Mouse (Mus musculus) hindbrain, postnatal 0 days (tissue): ENCODE data around the gene Kif24. TPM values are rescaled to one million over a fixed set of nuclear protein-coding genes. Genes with fewer than 3 reads are reported as not detected.

ENCODE experiments used
- ATAC-seq: fragments of 200-750 bp; cut with Nextera tagmentation; 2 replicates; pipeline ENCODE4 v1.8.0; 2017; ENCODE audit warnings: mild to moderate bottlenecking, moderate TSS enrichment, moderate library complexity
- DNase-seq: peaks from one replicate; pipeline ENCODE4 v3.0.0-alpha.2; 2015; ENCODE audit warnings: low spot score
- H3K27ac ChIP-seq: fragments of 300-500 bp; sonication (generic); 2 replicates; pipeline ENCODE4 v1.5.1; 2014; ENCODE audit warnings: mild to moderate bottlenecking
- H3K27me3 ChIP-seq: fragments of 300-500 bp; sonication (generic); 2 replicates; pipeline ENCODE4 v1.6.1; 2014; ENCODE audit warnings: low read length, mixed read lengths; ENCODE audit not compliant: insufficient read depth
- H3K36me3 ChIP-seq: fragments of 300-500 bp; sonication (generic); 2 replicates; pipeline ENCODE4 v1.6.1; 2014; ENCODE audit warnings: low read length, mixed read lengths; ENCODE audit not compliant: insufficient read depth
- H3K4me1 ChIP-seq: fragments of 300-500 bp; sonication (generic); 2 replicates; pipeline ENCODE4 v1.6.1; 2014; ENCODE audit warnings: antibody characterized with exemption, low read length, mixed read lengths; ENCODE audit not compliant: insufficient read depth
- H3K4me2 ChIP-seq: fragments of 300-500 bp; sonication (generic); 2 replicates; pipeline ENCODE4 v1.6.1; 2014; ENCODE audit warnings: low read depth, mild to moderate bottlenecking, low read length, moderate library complexity, mixed read lengths
- H3K4me3 ChIP-seq: fragments of 300-500 bp; sonication (generic); 2 replicates; pipeline ENCODE4 v1.5.1; 2014; ENCODE audit warnings: low read length
- H3K9ac ChIP-seq: fragments of 300-500 bp; sonication (generic); replicated peaks from 2 replicates; pipeline ENCODE4 v1.6.1; 2014; ENCODE audit warnings: mild to moderate bottlenecking, low read length, moderate library complexity, mixed read lengths
- H3K9me3 ChIP-seq: fragments of 300-500 bp; sonication (generic); 2 replicates; pipeline ENCODE4 v1.6.1; 2016; ENCODE audit warnings: low read length, mixed read lengths
- CTCF ChIP-seq: IDR thresholded peaks from 2 replicates; pipeline ENCODE4 v1.5.1; 2016; ENCODE audit warnings: antibody characterized with exemption, control low read depth, low read depth
- WGBS: fragments of 180-500 bp; shearing (Covaris S2); extraction: QIAGEN DNeasy Blood & Tissue Kit; methylation state at CpG from one replicate; pipeline ENCODE4 v1.1.7; 2014; 5-methylcytosine and 5-hydroxymethylcytosine counted together
- polyA plus RNA-seq: library from polyadenylated mRNA; unstranded; fragments of >200 nt; fragmentation: Nextera tagmentation; extraction: Ambion mirVana; gene quantifications from 2 replicates; pipeline ENCODE4 v1.2.1, GENCODE M21; 2015
- total RNA-seq: library from RNA; depleted of rRNA; stranded (reverse); fragments of >200 nt; gene quantifications from 2 replicates; pipeline ENCODE4 v1.2.3, GENCODE M21; 2014

Gene Kif24
- total and polyA plus RNA-seq, 2 experiments from 2014 or later: 2.3 to 4.2 TPM

DNA sequence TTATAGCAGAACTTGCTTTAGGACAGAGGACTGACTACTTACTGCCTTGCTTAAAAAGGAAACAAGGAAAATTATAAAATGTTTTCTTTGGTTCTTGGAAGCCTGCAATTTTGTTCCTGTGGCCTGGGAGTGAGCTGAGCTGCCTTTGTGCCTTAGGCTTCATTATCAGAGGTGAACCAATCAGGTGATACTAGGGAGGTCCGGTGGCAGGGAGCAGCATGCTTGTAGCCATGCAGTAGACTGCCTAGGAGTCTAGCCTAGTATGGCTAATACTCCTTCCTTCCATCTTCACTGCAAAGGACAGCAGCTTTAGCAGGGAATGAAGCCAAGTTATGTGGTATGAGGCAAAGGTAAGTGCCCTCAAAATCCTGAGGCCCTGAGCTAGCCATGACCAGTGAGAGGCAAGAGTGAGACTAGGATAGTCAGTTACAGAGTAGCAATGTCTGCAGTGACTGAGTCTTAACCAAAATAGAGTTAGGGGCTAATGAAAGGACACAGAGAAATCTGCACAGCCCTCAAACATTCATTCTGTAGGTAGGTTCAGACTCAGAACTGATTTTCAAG is 78.2 kb downstream of the Kif24 start:
- no peaks in the 10 kb centered on the region for H3K9me3 ChIP-seq
- H3K9ac ChIP-seq: no peak overlapping the region
- WGBS: 90% methylated on average over 1 of the region's 1 CpGs
- H3K4me2 ChIP-seq: no peak overlapping the region
- no peak for DNase-seq
- peaks cover 25% of the 10 kb centered on the region for H3K36me3 ChIP-seq
- H3K4me1 ChIP-seq: no peaks in the 10 kb centered on the region
- H3K27me3 ChIP-seq: no peaks in the 10 kb centered on the region
- no peak overlapping the region for H3K27ac ChIP-seq
- ATAC-seq: no peak
- no peak overlapping the region for H3K4me3 ChIP-seq
- TF ChIP-seq CTCF: no peak

DNA sequence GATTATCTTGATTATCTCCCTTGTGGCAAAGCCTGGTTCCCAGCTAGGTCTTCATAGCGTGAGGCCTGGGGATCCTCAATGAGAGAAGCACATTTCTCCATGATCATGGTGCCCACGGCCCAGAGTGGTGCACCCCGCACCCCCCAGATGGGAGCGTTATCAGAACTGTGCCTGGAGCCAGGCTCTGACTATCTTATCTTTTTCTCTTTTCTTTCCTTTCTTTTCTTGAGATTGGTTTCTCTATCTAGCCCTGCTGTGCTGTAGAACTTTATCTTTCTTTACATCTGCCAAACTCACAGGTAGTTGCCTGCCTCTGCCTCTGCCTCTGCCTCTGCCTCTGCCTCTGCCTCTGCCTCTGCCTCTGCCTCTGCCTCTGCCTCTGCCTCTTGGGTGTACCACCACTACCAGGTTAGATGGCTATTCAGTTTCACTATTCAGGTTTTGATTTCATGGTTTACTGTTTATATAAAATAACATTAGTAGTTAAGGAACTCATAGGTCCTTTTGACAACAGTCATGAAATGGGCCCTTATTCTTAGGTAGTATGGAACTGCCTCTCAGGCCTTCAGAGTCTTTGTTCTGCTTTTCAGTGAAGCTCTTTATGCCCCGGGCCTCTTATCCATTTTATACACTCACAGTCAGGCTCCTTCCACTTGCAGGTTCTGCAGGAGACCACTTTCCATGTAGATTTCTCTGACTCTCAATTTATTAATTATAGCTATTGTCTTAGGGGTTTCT is 83.3 kb downstream of the Kif24 start:
- DNase-seq (no peak), ATAC-seq (no peak)
- TF ChIP-seq CTCF: no peak
- Histone ChIP-seq H3K4me2 (no peak overlapping the region), H3K27ac (no peak overlapping the region), H3K27me3 (no peaks in the 10 kb centered on the region), H3K4me1 (no peaks in the 10 kb centered on the region), H3K4me3 (no peak overlapping the region), H3K9me3 (no peaks in the 10 kb centered on the region), H3K9ac (no peak overlapping the region), H3K36me3 (peaks cover 20% of the 10 kb centered on the region; the same call in 1 of the 2 replicates)
- WGBS: 93% methylated on average over 5 of the region's 5 CpGs

DNA sequence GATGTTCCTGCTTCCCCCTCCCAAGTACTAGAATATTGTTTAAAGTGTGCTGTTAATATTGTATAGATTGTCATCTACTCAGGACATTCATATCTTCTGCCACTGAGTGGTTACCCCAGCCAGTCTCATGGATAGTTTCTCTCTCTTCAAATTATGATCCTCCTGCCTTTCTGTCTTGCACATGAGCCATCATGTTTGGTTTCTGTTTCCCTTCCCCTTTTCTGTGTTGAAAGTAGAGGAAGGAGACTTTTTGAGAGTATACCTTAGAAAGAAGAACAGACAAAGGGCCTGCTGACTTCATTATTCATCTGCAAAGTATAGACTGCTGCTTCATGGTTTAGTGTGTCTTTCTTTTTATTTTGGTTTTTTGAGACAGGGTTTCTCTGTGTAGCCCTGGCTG is 87.1 kb downstream of the Kif24 start:
- H3K9ac ChIP-seq: no peak overlapping the region
- H3K36me3 ChIP-seq: peaks cover 24% of the 10 kb centered on the region
- DNase-seq: no peak
- no peak overlapping the region for H3K4me3 ChIP-seq
- H3K27ac ChIP-seq: no peak overlapping the region
- TF ChIP-seq CTCF: no peak
- H3K27me3 ChIP-seq: no peaks in the 10 kb centered on the region
- H3K9me3 ChIP-seq: no peaks in the 10 kb centered on the region
- ATAC-seq: no peak
- no peaks in the 10 kb centered on the region for H3K4me1 ChIP-seq
- no peak overlapping the region for H3K4me2 ChIP-seq

DNA sequence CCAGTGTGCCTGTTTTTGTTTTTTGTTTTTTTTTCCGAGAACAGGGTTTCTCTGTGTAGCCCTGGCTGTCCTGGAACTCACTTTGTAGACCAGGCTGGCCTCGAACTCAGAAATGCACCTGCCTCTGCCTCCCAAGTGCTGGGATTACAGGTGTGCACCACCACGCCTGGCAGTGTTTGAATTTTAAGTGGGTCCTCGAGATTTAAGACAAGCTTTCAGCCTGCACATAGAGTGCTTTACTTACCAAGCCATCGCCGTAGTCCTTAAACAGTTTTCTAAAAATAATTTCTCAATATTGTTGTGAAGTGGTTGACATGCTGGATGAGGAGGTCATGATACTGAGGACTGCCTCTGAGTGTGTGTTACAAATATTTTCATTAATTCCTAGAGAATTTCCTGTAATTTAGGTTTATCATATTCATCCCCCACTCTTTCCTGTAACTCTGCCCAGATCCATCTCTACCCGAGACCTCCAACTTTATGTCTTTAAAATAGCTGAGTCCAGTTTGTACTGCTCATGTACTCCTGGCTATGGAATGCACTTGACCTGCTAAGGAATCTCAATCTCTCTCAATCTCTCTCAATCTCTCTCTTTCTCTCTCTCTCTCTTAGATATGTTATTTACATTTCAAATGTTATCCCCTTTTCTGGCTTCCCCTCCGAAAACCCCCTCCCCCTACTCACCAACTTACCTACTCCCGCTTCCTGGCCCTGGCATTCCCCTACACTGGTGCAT is 94.8 kb downstream of the Kif24 start:
- no peaks in the 10 kb centered on the region for H3K9me3 ChIP-seq
- H3K4me1 ChIP-seq: no peaks in the 10 kb centered on the region
- H3K4me3 ChIP-seq: no peak overlapping the region
- no peaks in the 10 kb centered on the region for H3K27me3 ChIP-seq
- no peak overlapping the region for H3K27ac ChIP-seq
- DNase-seq (no peak), ATAC-seq (no peak)
- no peak overlapping the region for H3K9ac ChIP-seq
- H3K4me2 ChIP-seq: no peak overlapping the region
- TF ChIP-seq CTCF: no peak
- 95% methylated on average over 9 of the region's 9 CpGs for WGBS
- peaks cover 10% of the 10 kb centered on the region; the same call in 1 of the 2 replicates for H3K36me3 ChIP-seq

DNA sequence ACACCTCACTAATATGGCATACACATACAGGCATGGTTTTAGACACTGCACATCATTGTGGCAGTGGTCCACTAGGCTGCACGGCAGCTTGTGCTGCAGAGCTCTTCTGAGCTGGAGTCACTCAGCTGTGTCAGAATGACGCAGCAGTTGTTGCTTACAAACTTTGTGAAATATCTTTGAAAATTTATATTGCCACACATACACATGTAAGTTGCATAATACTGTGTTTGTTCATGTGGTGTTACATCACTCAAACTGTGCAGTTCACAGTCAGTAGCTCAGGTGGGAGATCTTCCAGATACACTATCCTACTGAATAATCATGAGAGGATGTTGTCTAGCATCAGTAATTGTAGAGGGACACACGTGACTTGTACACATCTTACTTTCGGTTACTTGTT is 96.5 kb downstream of the Kif24 start:
- Histone ChIP-seq H3K36me3 (peaks cover 10% of the 10 kb centered on the region; the same call in 1 of the 2 replicates), H3K27me3 (no peaks in the 10 kb centered on the region), H3K27ac (no peak overlapping the region), H3K4me2 (no peak overlapping the region), H3K4me1 (no peaks in the 10 kb centered on the region), H3K9ac (no peak overlapping the region), H3K9me3 (no peaks in the 10 kb centered on the region), H3K4me3 (no peak overlapping the region)
- ATAC-seq (no peak), DNase-seq (no peak)
- no peak for TF ChIP-seq CTCF
- 84% methylated on average over 4 of the region's 4 CpGs for WGBS

DNA sequence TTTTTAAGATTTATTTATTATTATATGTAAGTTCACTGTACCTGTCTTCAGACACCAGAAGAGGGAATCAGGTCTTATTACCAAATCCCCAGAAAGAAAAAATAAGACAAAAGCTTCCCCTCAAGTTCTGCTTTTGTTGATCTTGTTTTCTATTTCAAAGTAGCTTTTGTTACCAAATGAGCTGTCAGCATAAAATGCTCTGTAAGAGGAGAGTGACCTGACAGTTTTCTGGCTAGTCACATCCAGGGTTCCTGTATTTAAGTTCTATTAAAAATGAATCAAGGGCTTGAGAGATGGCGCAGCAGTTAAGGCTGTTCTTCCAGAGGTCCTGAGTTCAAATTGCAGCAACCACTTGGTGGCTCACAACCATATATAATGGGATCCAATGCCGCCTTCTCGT is 103.6 kb downstream of the Kif24 start:
- TF ChIP-seq CTCF: no peak
- 90% methylated on average over 3 of the region's 3 CpGs for WGBS
- Histone ChIP-seq H3K27me3 (no peaks in the 10 kb centered on the region), H3K4me1 (no peaks in the 10 kb centered on the region), H3K4me3 (no peak overlapping the region), H3K27ac (no peak overlapping the region), H3K36me3 (no peaks in the 10 kb centered on the region), H3K9me3 (no peaks in the 10 kb centered on the region), H3K9ac (no peak overlapping the region), H3K4me2 (no peak overlapping the region)
- no peak for ATAC-seq
- no peak for DNase-seq

DNA sequence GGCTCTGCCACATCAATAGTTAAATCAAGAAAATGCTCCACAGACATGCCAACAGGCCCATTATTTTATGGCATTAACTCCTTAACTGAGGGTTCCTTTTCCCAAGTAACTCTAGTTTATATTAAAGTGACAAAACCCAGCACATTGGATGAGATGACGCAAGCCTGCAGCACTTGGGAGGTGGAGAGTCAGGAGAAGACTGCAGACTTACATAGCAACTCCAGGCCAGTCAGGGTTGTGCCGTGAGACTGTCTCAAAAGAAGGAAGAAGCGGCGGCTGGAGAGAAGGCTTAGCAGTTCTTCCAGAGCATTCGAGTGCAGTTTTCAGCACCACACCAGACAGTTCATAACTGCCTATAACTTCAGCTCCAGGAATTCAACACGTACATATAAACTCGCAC is 105.3 kb downstream of the Kif24 start:
- Histone ChIP-seq H3K4me3 (no peak overlapping the region), H3K9me3 (no peaks in the 10 kb centered on the region), H3K27me3 (no peaks in the 10 kb centered on the region), H3K4me1 (no peaks in the 10 kb centered on the region), H3K9ac (no peak overlapping the region), H3K27ac (no peak overlapping the region), H3K4me2 (no peak overlapping the region), H3K36me3 (no peaks in the 10 kb centered on the region)
- 90% methylated on average over 7 of the region's 7 CpGs for WGBS
- no peak for DNase-seq
- TF ChIP-seq CTCF: no peak
- ATAC-seq: no peak
